Mouse (Mus musculus) bone marrow macrophage, adult 2 months (primary cell): ENCODE data around the gene Rnf181.

ENCODE experiments used
- CTCF ChIP-seq: IDR thresholded peaks from 2 replicates; pipeline ENCODE4 v1.5.1; 2012; ENCODE audit warnings: low read depth, mild to moderate bottlenecking, low read length, moderate library complexity
- POLR2A ChIP-seq: IDR thresholded peaks from 2 replicates; pipeline ENCODE4 v1.6.1; 2012; ENCODE audit warnings: mild to moderate bottlenecking, low read depth, low read length, borderline replicate concordance

DNA sequence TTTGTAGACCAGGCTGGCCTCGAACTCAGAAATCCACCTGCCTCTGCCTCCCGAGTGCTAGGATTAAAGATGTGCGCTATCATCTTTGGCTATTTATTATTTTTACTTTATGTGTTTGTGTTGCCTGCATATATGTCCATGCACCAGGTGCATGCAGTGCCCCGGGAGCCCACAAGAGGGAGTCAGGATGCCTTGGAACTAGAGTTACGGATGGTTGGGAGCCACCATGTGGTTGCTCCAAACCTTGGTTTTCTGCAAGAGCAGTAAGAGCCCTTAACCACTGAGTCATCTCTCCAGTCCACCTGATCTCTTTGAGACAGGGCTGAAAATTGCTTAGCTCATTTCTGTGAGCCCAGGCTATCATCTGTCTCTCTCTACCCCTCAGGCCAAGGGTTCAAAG lies 40.4 kb upstream of the Rnf181 start:
- TF ChIP-seq POLR2A (no peak), CTCF (peak; percentile 97)
